Mouse (Mus musculus) ovary, postnatal 14 days (tissue): Measurements from ENCODE around the gene Shisa9.

Experiments used
- DNase-seq: peaks from one replicate; pipeline ENCODE4 v3.0.0; 2022; ENCODE audit warnings: low spot score

Gene Shisa9

DNA sequence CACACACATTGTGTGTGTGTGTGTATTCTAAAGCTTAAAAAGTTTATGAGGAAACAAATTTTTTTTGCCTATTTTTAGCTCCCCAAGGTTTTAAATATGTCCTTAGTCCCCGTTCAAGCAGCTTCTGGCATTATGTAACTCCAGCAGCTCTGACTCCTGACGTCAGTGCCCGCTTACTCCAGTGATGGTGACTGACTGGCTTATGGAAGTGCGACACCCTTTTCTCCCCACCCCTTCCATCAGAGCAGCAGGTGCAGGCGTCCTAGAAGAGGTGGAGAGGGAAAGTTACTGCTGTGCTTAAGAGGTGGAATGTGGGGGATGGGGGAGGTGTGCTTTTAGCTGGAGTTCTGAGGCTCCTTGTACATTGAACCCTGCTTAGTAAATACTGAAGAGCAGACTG is 213.7 kb downstream of the Shisa9 start:
- DNase-seq = no peak

DNA sequence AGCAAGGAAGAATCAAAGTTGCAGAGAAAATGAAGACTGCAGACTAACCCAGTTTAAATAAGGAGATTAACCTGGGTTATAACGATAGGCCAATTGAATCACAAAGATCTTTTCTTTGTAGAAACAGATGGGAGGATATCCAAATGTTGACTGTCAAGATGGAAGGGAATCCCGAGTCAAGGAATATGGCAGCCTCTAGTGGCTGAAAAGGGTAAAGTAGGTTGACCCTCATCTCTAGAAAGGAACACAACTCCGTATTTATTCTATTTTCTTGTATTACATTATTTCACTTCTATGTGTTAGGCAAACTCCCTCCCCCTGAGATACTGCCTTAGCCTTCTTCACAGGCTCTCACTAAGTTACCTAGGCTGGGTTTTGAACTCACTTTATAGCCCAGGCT is 217.3 kb downstream of the Shisa9 start:
- DNase-seq = peak; percentile 11

DNA sequence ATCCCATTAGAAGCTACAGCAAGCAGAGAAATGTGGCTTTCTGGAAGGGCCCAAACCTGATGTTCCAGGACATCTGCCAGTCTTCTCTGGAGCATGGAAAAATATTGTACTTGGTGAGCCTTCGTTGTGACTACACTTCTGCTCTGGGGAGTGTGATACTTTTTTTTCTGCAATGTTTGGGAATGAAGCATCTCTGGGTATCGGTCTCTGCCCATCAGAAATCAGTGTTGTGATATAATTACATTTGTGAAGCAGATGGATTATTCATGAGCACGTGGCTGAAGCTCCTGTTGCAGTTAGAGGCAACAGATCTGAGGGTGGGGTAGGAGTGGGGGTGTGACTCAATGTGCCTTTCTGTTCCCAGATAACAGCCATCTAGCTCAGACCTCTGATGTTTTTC is 218.2 kb downstream of the Shisa9 start:
- no peak for DNase-seq

DNA sequence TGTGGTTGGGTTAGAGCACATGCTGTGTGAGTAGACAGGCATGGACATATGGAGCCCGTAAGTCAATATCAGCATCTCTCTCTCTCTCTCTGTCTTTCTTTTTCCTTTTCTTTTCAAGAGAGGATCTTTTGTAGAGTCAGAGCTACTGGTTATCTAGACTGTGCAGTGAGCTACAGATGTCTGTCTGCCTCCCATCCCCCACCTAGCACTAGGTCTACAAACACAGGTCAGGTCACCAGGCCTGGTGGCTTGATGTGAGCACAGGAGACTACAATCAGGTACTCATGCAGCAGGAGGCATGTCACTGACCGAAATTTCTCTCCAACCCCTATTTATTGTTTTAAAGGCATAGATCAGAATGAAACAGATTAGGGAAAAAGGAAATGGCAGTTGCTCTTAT is 219.1 kb downstream of the Shisa9 start:
- no peak for DNase-seq

DNA sequence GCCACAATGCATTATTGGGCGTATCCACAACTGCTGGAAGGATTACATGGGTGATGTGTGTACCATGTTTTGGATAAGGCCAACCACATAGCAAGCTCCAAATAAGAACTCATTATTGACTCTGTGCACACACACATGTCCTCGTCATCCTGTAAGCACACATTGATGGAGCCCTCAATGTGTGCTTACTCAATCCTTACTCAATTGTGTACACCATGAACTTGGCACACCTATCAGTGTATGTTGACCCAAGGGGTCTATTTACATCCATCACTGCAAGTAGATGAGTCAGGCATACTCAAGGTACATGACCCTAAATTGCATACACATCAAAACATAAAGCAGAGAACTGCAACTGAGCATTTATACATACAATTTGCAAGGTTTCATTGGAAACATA is 220.5 kb downstream of the Shisa9 start:
- DNase-seq = no peak

DNA sequence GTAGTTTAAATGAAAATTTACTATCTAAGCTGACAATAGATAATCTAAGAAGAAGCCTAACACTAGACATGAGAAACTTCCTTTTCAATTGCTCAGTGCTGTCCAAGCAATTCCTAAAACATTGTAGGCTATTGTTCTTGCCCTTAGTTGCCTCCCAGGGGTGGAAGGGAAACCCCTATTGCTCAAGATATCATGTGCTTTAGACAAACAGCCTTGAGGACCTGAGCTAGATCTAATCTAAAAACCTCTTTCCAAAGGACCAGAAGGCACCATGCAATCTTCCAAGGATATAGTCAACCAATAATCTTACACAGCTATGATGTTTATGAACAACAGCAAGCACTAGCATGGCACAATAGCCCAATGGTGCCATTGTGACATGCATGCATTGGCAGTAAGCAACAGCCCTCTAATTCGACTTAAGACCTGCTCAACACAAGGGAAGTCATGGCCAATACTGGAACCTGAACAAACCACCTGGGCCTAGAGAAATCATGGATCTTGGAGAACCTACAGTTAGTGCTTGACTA is 222.6 kb downstream of the Shisa9 start:
- no peak for DNase-seq

DNA sequence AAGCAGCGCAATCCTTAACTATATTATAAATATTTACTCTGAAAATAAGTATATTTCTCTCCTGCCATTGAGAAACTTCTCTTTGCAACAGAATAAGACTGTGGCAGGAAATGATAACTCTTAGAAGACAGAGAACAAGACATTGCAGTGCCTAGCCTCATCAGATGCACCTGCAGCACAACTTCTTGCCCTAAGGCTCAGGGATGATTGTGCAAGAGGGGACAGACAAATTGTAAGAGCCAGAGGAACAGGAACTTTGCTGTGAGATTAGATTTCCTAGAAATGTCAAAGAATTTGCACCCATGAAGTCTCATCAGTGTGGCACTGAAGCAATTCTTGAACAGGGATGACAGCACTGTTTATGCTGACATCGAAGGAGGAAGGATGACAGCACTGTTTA is 223.0 kb downstream of the Shisa9 start:
- no peak for DNase-seq

DNA sequence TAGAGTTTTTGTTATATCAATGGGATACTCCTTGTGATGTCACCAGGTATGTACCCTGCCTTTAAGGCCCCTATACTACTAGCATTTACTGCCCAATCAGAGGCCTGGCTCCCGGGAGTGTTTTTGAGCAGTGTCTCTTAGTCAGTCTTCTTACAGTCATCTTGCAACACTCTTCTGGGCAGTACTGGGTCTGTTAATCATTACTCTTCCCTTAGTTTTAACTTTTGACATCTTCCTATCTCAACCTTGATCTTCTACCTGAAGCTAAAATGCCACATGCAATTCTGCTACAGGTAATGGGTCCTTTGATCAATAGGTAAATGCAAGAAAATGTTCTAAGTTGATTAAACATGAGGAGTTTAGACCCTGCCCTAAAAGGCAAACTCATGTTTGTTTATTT is 225.4 kb downstream of the Shisa9 start:
- no peak for DNase-seq

DNA sequence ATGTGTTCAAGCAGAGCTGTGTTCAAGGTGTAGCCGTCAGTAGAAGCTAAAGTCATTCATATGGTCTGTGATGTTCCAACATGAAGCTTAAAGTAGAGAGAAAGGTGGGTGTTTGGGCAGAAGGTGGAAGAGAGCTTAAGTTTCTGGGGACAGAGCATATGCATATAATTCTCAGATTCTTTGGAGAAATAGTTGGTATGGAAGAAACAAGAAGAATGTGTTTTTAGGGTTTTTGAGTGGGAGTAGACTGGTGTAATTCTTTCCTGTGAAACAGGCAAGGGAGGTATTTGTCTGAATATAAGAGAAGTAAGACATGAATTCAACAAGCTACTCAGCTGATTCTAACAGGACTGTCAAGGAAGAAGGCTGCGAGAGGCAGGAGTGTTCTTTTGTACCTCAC is 225.9 kb downstream of the Shisa9 start:
- no peak for DNase-seq

DNA sequence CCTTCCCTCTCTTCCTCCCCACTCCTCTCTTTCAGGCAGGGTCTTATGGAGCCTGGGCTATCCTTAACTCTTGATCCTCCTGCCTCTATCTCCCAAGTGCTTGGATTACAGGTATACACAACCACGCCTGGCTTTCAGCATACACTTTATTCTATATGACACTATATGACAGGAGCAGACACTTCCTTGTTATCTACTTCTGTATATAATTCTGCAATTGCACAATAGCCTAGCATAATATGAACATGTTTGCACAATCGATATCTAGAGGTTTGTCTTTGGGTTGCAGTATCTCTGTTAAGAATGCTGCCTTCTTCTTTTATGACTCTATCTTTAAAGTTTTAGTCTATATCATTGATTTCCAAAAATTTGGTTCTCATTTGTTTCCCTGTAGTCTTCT is 230.1 kb downstream of the Shisa9 start:
- no peak for DNase-seq

DNA sequence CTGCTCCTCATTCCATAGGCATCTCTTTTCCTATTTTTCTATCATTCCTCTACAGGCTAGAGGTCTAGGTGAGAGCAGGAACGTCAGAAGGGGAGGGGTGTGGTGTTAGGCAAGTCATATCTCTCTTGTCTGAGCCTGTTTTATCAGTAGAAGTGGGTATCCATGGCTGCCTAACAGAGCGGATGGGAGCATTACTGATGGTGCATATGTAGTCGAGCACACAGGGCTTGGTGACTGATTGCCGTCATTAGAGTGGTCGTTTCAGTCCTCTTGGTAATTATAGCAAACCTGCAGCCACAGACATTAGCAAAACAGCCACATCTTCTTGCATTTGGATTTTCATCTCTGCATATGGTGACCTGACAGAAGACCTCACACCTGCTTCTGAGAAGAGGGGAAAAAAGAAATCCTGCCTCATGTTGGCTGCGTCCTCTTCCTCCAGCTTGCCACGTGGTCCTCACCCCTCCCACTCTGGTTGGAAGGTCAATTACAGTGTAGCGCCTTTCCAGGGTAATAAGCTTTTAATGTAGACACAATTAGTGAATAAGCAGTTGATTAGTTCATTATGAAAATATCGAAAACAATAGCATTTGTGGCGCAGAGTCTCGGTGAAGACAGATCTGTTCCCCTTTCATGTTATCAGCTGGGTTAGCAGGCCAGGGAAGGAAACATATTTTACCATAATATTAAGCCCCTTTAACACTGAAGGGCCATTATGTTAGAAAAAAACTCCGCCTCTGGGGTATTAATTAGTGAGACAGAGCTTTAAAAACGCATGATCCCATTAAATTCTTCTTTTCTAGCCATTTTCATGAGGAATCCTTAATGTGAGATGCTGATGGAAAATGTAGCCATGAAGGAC is 233.6 kb downstream of the Shisa9 start:
- no peak for DNase-seq

DNA sequence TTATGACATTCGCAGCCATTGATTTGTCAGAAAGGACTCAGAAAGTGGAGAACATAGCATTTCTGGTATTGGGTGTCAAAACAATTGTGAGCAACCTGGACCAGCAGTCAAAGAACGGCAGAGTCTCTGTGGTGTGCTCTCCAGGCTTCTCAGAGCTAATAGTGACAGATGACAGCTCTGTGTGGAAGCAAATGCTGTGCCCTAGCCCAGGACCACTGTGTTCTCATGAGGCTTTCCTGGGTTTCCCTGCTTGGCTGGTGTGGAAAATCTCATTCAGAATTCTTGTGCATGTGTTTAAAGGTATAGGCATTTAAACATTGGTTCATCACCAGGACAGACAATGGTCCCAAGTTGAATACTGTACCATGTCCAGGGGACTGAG is 234.2 kb downstream of the Shisa9 start:
- no peak for DNase-seq

DNA sequence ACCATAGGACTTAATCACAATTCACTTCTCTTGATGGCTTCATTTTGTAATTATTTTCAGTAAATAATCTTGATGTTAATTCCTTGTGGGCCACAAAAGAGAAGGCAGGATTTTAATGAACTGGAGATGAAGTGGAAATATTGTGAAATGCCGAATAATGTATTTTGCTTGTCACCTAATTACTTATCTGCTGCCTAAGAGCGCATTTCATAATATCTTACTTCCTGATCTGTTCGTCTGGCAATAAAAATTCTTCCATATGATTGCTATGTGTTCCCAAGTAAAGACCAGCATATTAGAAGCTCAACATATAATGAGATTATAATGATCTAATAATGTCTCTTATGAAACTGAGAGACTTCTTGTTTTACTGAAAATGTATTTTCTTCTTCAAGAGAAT is 235.9 kb downstream of the Shisa9 start:
- no peak for DNase-seq

DNA sequence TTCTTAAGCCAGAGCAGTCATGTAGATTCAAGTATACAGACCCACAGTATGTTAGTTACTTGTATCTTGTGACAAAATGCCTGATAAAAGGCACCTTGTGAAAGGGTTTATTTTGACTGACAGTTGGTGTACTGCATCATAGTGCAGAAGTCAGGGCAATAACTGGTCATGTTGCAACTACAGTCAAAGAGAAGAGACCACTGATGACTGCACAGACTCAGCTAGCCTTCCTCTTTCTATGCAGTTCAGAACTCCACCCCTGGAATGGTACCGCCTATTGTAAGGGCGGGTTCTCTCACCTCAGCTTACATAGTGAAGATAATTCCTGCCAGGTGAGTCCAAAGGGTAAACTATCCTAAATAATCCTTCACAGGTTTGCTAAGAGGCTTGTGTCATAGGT is 239.6 kb downstream of the Shisa9 start:
- DNase-seq = no peak

DNA sequence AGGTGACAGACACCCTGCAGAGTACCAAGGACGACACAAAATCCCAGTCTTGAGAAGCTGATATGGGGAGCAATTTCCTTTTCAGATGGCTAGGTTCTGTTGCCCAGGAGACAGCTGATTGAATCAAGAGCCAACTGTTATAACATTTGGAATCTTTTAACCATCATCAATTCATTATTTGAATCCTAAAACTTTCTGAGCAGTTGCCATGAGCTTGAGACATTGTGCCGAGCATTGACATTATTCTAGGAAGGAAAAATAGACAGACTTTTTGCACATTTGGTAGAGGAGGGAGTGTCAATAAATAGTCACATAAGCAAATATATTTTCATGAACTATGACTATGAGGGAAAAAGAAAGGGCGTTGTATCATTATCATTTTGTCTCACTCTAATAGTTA is 243.0 kb downstream of the Shisa9 start:
- DNase-seq = no peak

DNA sequence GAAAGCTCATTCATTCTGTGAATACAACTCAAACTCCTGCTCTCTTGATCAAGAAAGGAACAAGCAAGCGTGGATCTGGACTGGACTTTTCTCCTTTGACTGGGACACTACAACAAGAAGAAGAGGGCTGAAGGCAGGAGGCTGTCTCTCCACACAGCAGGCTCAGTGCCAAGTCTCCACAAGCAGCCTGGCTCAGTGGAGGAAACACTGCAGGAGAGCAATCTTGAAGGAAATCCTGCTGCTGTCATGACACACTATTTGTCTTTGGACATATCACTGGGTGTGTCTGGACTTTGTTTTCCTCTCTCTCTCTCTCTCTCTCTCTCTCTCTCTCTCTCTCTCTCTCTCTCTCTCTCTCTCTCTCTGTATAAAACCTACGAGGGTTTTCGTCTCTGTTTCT is 249.4 kb downstream of the Shisa9 start:
- DNase-seq = no peak

DNA sequence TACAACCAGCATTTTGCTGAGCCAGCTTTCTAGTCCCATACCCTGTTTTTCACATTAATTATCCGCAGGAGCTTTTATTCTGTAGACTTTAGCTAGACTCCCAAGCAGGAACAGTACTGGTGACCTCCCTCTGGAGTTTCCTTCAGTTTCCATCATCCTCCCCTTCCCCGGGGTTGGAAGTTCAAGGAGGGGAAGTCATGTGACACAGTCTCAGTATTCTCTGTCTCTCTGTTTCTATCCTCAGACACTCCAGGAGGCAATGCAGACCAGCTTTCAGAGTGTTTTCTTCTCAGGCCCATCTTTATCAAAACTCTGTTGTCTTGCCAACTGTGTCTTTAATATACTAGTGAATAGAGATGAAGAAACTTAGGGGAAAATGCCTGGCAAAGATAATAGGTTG is 250.4 kb downstream of the Shisa9 start:
- no peak for DNase-seq

DNA sequence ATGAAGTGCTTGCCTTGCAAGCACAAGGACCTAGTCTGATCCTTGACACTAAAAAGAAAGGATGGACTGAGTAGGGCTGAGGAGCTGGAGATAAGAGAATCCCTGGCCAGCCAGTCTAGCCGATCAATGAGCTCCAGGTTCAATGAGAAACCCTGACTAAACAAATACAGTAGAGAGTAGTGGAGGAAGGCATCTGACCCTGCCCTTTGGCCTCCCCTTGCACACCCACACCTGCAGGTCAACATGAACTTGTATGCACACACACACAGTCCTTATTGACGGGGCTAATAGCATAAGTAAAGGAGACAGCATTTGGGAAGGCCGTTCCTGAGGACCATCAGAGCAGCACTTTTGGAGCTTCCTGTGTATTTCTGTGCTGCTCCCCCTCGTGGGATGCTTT is 254.7 kb downstream of the Shisa9 start:
- DNase-seq = no peak

DNA sequence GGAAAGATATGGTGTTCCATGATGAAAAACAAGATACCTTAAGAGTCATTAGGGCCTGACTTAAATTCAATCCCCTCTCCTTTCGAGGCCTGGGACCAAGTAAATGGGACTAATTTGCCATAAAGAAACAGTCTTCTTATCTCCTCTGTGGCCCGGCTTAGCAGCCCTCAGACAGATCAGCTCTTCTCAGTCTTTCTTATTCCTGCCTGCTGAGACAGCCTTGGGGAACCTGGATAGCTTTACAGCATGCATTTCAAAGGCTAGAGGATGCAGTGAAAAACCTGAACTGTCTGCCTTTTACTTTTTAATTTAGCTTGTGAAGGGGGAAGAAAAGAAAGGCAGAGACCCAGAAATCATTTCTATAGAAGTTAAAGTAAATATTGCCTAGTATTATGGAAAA is 275.4 kb downstream of the Shisa9 start:
- no peak for DNase-seq

DNA sequence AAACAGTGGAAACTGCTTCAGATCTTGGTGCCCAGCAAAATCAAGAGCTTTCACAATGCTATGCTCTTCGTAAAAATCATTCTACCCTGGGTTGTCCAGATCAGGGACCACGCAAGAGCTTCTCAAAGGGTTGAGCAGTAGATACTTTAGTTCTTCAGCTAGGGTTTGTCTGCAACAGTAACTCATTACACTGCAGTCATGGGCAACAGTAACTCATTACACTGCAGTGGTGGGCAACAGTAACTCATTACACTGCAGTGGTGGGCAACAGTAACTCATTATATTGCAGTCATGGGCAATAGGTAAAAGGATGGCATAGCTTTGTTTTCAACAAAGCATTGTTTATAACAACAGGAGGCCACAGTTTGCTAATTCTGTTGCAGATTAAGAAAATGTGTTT is 281.9 kb downstream of the Shisa9 start:
- no peak for DNase-seq

DNA sequence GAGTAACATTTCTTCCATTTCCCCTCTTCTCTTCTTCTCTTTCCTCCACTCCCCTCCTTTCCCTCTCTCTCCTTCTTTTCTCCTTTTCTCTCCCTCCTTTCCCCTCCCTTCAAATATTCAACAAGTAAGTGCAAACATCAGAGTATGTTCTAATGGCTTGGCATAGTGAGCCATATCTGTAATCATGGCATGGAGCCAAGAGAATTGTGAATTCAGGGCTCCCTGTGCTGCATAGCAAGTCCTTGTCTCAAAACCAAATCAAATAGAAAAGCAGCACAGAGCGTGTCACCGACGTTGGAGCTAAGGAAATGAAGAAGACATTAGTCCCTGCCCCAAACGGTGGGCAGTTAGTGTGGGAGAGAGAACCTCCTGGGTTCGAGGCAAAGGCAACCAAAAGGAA is 316.6 kb downstream of the Shisa9 start:
- no peak for DNase-seq

DNA sequence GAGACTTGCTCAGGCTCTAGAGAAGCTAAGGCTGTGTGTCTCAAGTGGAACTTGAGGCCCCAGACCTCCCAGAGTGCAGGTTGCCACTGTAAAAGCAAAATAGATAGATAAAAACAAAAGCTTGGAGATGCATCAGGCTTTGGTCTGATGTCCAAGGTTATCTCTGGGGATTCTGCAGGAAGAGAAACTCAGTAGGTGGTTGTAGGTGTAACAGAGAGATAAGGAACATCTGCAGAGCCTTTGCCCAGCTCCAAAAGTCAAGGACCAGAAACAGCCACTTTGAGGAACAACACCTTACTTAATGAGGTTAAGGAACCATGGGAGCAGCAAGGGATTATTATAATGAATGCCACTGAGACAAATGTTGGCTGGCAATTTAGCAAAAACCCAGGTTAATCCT is 319.5 kb downstream of the Shisa9 start:
- DNase-seq = no peak

DNA sequence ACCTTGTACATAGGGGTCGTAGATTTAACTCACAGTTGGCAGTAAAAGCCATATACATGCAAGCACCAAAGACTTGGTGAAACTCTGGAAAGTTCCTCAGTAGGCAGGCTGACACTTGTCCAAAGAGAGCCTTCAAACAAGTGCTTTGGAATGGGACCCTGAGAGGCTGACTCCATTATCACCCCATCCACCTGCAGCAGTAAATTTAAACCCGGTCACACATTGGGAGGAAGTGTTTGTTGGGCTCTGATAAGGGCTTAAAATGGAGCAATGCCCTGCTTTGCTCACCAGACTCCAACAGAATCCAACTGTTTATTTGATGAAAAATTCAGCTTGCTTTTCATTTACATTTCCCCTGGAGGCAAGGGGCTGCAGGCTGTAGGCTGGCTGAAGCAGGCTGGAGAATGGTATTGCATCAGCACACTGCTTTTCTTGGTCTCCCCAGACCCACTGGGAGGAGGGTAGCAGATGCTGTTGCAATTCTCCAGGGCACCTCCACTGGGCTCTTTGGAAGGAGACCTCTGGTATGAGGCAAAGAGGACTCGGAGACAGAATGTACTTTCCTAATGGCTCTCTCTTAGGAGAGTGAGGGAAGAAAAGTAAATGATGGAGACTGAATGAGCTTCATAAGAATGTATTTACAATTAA is 323.5 kb downstream of the Shisa9 start:
- no peak for DNase-seq

DNA sequence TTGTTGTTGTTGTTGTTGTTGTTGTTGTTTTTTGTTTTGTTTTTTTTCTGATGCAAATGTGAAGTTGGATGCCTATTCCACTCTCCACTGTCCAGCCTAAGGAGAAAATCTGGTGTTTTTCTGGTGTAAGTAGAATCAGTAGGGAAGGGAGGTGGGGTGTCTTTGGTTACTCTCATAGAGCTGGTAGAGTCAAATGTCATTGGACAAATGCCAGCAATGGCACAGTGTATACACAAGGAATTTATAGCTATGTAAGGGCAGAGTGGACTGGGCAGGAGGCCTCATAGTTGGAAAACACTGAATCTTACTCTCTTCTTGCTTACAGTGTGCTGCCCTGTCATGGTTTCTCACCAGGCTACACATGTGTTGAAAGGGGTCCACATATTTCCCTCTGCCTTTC is 325.9 kb downstream of the Shisa9 start:
- DNase-seq = no peak
